Mouse (Mus musculus): ENCODE results near the gene Nrk.

The Nrk gene

GRCm38 (mm10) chrX:138914041-138914776 is at the start of gene Nrk:
Gene Nrk (plus strand): TSS chrX:138914430.
- no peak for DNase-seq (ENCODE audit: low read depth)

- no peak for DNase-seq (ENCODE audit: low read depth)
Measured at GRCm38 (mm10) chrX:138913366-138913765, 864 bp upstream of the Nrk start.

GRCm38 (mm10) chrX:138914777-138915114 is 516 bp downstream of the Nrk start:
- DNase-seq (ENCODE audit: low read depth): no peak

GRCm38 (mm10) chrX:138919030-138919429 is 4.8 kb downstream of the Nrk start:
- no peak for DNase-seq (ENCODE audit: low read depth)

GRCm38 (mm10) chrX:138943905-138944304 is 29.7 kb downstream of the Nrk start:
- DNase-seq (ENCODE audit: low read depth): no peak

GRCm38 (mm10) chrX:138960713-138961112 is 46.5 kb downstream of the Nrk start:
- DNase-seq (ENCODE audit: low read depth): no peak

GRCm38 (mm10) chrX:138978501-138978900 is 64.3 kb downstream of the Nrk start:
- DNase-seq (ENCODE audit: low read depth): no peak

- DNase-seq (ENCODE audit: low read depth): no peak
Measured at GRCm38 (mm10) chrX:138979249-138979648, 65.0 kb downstream of the Nrk start.

GRCm38 (mm10) chrX:139014524-139014923 is 100.3 kb downstream of the Nrk start:
- no peak for DNase-seq (ENCODE audit: low read depth)

- DNase-seq (ENCODE audit: low read depth): no peak
Measured at GRCm38 (mm10) chrX:139016540-139016939, 102.3 kb downstream of the Nrk start.

GRCm38 (mm10) chrX:139026532-139027097 is 112.4 kb downstream of the Nrk start:
- no peak for DNase-seq (ENCODE audit: low read depth)

GRCm38 (mm10) chrX:139027296-139027695 is 113.1 kb downstream of the Nrk start:
- no peak for DNase-seq (ENCODE audit: low read depth)

GRCm38 (mm10) chrX:139027909-139028308 is 113.7 kb downstream of the Nrk start:
- no peak for DNase-seq (ENCODE audit: low read depth)

- DNase-seq (ENCODE audit: low read depth): no peak
Measured at GRCm38 (mm10) chrX:139037666-139038065, 123.4 kb downstream of the Nrk start.

GRCm38 (mm10) chrX:139039314-139039713 is 125.1 kb downstream of the Nrk start:
- no peak for DNase-seq (ENCODE audit: low read depth)

- DNase-seq (ENCODE audit: low read depth): no peak
Measured at GRCm38 (mm10) chrX:139041148-139041547, 126.9 kb downstream of the Nrk start.

- no peak for DNase-seq (ENCODE audit: low read depth)
Measured at GRCm38 (mm10) chrX:139051976-139052375, 137.7 kb downstream of the Nrk start.

- DNase-seq (ENCODE audit: low read depth): no peak
Measured at GRCm38 (mm10) chrX:139053149-139053548, 138.9 kb downstream of the Nrk start.
